Mouse (Mus musculus) thymus, postnatal 25 days (tissue): ENCODE measurements around the gene Zkscan16.
A peak's percentile ranks its signal among the peaks of the same experiment; 100 is the strongest.

Experiments
- DNase-seq: peaks from one replicate; pipeline ENCODE4 v3.0.0; 2022

The Zkscan16 gene

GRCm38 (mm10) chr4:59002948-59003805, 59.7 kb downstream of the Zkscan16 start, which contains the start of gene Gm20503:
Gm20503 (plus strand) TSS chr4:59003210.
- DNase-seq, result peak; percentile 93

- no peak for DNase-seq
Observed at GRCm38 (mm10) chr4:59003806-59004200, 60.4 kb downstream of the Zkscan16 start.

GRCm38 (mm10) chr4:59006211-59006610, 62.8 kb downstream of the Zkscan16 start:
- no peak for DNase-seq

- DNase-seq, result no peak
Observed at GRCm38 (mm10) chr4:59007016-59007415, 63.6 kb downstream of the Zkscan16 start.
